Mouse (Mus musculus): ENCODE measurements around the gene Gk5.

Gk5 gene

GRCm38 (mm10) chr9:96118861-96119772 is at the start of gene Gk5:
TSS of gene Gk5 (plus strand) at chr9:96119362.
- no peak for TF ChIP-seq GATA4 (IDR thresholded peaks at IDR 0.05; ENCODE audit: insufficient replicate concordance, low read length)

- TF ChIP-seq GATA4 (IDR thresholded peaks at IDR 0.05; ENCODE audit: insufficient replicate concordance, low read length) = no peak
Measured at GRCm38 (mm10) chr9:96078752-96079315, 40.3 kb upstream of the Gk5 start.

- no peak for TF ChIP-seq GATA4 (IDR thresholded peaks at IDR 0.05; ENCODE audit: insufficient replicate concordance, low read length)
Measured at GRCm38 (mm10) chr9:96085293-96085692, 33.9 kb upstream of the Gk5 start.

- TF ChIP-seq GATA4 (IDR thresholded peaks at IDR 0.05; ENCODE audit: insufficient replicate concordance, low read length) = no peak
Measured at GRCm38 (mm10) chr9:96087671-96088070, 31.5 kb upstream of the Gk5 start.

GRCm38 (mm10) chr9:96093221-96093620 is 25.9 kb upstream of the Gk5 start:
- TF ChIP-seq GATA4 (IDR thresholded peaks at IDR 0.05; ENCODE audit: insufficient replicate concordance, low read length) = no peak

- TF ChIP-seq GATA4 (IDR thresholded peaks at IDR 0.05; ENCODE audit: insufficient replicate concordance, low read length) = no peak
Measured at GRCm38 (mm10) chr9:96094341-96094740, 24.8 kb upstream of the Gk5 start.

- TF ChIP-seq GATA4 (IDR thresholded peaks at IDR 0.05; ENCODE audit: insufficient replicate concordance, low read length) = no peak
Measured at GRCm38 (mm10) chr9:96095192-96095591, 24.0 kb upstream of the Gk5 start.

- no peak for TF ChIP-seq GATA4 (IDR thresholded peaks at IDR 0.05; ENCODE audit: insufficient replicate concordance, low read length)
Measured at GRCm38 (mm10) chr9:96102846-96103245, 16.3 kb upstream of the Gk5 start.

- TF ChIP-seq GATA4 (IDR thresholded peaks at IDR 0.05; ENCODE audit: insufficient replicate concordance, low read length) = no peak
Measured at GRCm38 (mm10) chr9:96112879-96113361, 6.2 kb upstream of the Gk5 start.

GRCm38 (mm10) chr9:96116801-96117200 is 2.4 kb upstream of the Gk5 start:
- TF ChIP-seq GATA4 (IDR thresholded peaks at IDR 0.05; ENCODE audit: insufficient replicate concordance, low read length) = no peak

- TF ChIP-seq GATA4 (IDR thresholded peaks at IDR 0.05; ENCODE audit: insufficient replicate concordance, low read length) = no peak
Measured at GRCm38 (mm10) chr9:96118216-96118615, 946 bp upstream of the Gk5 start.

GRCm38 (mm10) chr9:96127972-96128371 is 8.8 kb downstream of the Gk5 start:
- TF ChIP-seq GATA4 (IDR thresholded peaks at IDR 0.05; ENCODE audit: insufficient replicate concordance, low read length) = no peak

- no peak for TF ChIP-seq GATA4 (IDR thresholded peaks at IDR 0.05; ENCODE audit: insufficient replicate concordance, low read length)
Measured at GRCm38 (mm10) chr9:96132956-96133603, 13.9 kb downstream of the Gk5 start.

- no peak for TF ChIP-seq GATA4 (IDR thresholded peaks at IDR 0.05; ENCODE audit: insufficient replicate concordance, low read length)
Measured at GRCm38 (mm10) chr9:96134470-96134869, 15.3 kb downstream of the Gk5 start.

- no peak for TF ChIP-seq GATA4 (IDR thresholded peaks at IDR 0.05; ENCODE audit: insufficient replicate concordance, low read length)
Measured at GRCm38 (mm10) chr9:96134916-96135315, 15.8 kb downstream of the Gk5 start.

- no peak for TF ChIP-seq GATA4 (IDR thresholded peaks at IDR 0.05; ENCODE audit: insufficient replicate concordance, low read length)
Measured at GRCm38 (mm10) chr9:96135461-96135860, 16.3 kb downstream of the Gk5 start.

All from liver, adult (tissue).